Mouse (Mus musculus) small intestine, adult 2 months (tissue): ENCODE measurements around the gene Chd1. TPM values are rescaled to one million over a fixed set of nuclear protein-coding genes. Genes with fewer than 3 reads are reported as not detected.

Experiments
- H3K27ac ChIP-seq: fragments of 200-500 bp; 2 replicates; pipeline ENCODE4 v1.5.1; 2012; ENCODE audit warnings: low read depth, low read length, control low read depth, inconsistent platforms; ENCODE audit not compliant: insufficient read depth
- H3K27me3 ChIP-seq: fragments of 200-500 bp; 2 replicates; pipeline ENCODE4 v1.6.1; 2012; ENCODE audit warnings: mild to moderate bottlenecking, moderate library complexity, low read length, inconsistent platforms; ENCODE audit not compliant: control insufficient read depth, insufficient read depth
- H3K36me3 ChIP-seq: fragments of 200-500 bp; 2 replicates; pipeline ENCODE4 v1.6.1; 2012; ENCODE audit warnings: mild to moderate bottlenecking, low read length, control low read depth, inconsistent platforms; ENCODE audit not compliant: control insufficient read depth, insufficient read depth
- H3K4me1 ChIP-seq: fragments of 200-500 bp; 2 replicates; pipeline ENCODE4 v1.6.1; 2012; ENCODE audit warnings: low read length, inconsistent platforms, mixed read lengths; ENCODE audit not compliant: control insufficient read depth, insufficient read depth, insufficient read length
- H3K4me3 ChIP-seq: fragments of 200-500 bp; 2 replicates; pipeline ENCODE4 v1.5.1; 2012; ENCODE audit warnings: low read depth, mild to moderate bottlenecking, control low read depth, inconsistent platforms, low read length, moderate library complexity
- CTCF ChIP-seq: fragments of 200-500 bp; IDR thresholded peaks from 2 replicates; pipeline ENCODE4 v1.5.1; 2012; ENCODE audit warnings: low read depth, mild to moderate bottlenecking, control low read depth, inconsistent platforms, low read length, moderate library complexity, mixed read lengths; ENCODE audit not compliant: insufficient replicate concordance, insufficient read length; ENCODE audit errors: extremely low read depth
- POLR2A ChIP-seq: fragments of 200-500 bp; IDR thresholded peaks from 2 replicates; pipeline ENCODE4 v1.6.1; 2012; ENCODE audit warnings: low read depth, mild to moderate bottlenecking, control low read depth, inconsistent platforms, low read length, moderate library complexity
- WGBS: fragments of 180-500 bp; shearing (Covaris S2); methylation state at CpG from one replicate; pipeline ENCODE4 v1.1.7; 2018; 5-methylcytosine and 5-hydroxymethylcytosine counted together
- polyA plus RNA-seq: library from polyadenylated mRNA; depleted of rRNA; stranded (reverse); fragments of >200 nt; gene quantifications from 2 replicates; pipeline ENCODE4 v1.2.3, GENCODE M21; 2012

Gene Chd1
- polyA plus RNA-seq, 1 experiment: 15.6 TPM

- H3K36me3 ChIP-seq: no peaks in the 10 kb centered on the region
- no peak overlapping the region for H3K27ac ChIP-seq
- TF ChIP-seq CTCF (no peak), POLR2A (no peak)
- WGBS: 83% methylated on average over 5 of the region's 5 CpGs
- H3K27me3 ChIP-seq: no peaks in the 10 kb centered on the region
- no peak overlapping the region for H3K4me3 ChIP-seq
- peaks cover 3% of the 10 kb centered on the region; the same call in 1 of the 2 replicates for H3K4me1 ChIP-seq
Observed at GRCm38 (mm10) chr17:15686396-15686795, 18.4 kb upstream of the Chd1 start.

- H3K4me1 ChIP-seq: peaks cover 3% of the 10 kb centered on the region; the same call in 1 of the 2 replicates
- H3K36me3 ChIP-seq: no peaks in the 10 kb centered on the region
- 0 out of 2 replicates have a peak overlapping the region, but pooled peaks have one; percentile 8 for H3K27ac ChIP-seq
- no peaks in the 10 kb centered on the region for H3K27me3 ChIP-seq
- WGBS: 21% methylated on average over 1 of the region's 1 CpGs
- no peak overlapping the region for H3K4me3 ChIP-seq
- no peak for TF ChIP-seq POLR2A
- TF ChIP-seq CTCF: no peak
Observed at GRCm38 (mm10) chr17:15690304-15690703, 14.5 kb upstream of the Chd1 start.

GRCm38 (mm10) chr17:15695566-15695965, 9.2 kb upstream of the Chd1 start:
- Histone ChIP-seq H3K27me3 (no peaks in the 10 kb centered on the region), H3K36me3 (no peaks in the 10 kb centered on the region), H3K4me3 (no peak overlapping the region), H3K27ac (no peak overlapping the region), H3K4me1 (no peaks in the 10 kb centered on the region)
- TF ChIP-seq POLR2A: no peak
- TF ChIP-seq CTCF: no peak
- 76% methylated on average over 2 of the region's 2 CpGs for WGBS

- H3K36me3 ChIP-seq: no peaks in the 10 kb centered on the region
- TF ChIP-seq CTCF (no peak), POLR2A (no peak)
- H3K27me3 ChIP-seq: no peaks in the 10 kb centered on the region
- no peak overlapping the region for H3K4me3 ChIP-seq
- no peak overlapping the region for H3K27ac ChIP-seq
- WGBS: 75% methylated on average over 3 of the region's 3 CpGs
- no peaks in the 10 kb centered on the region for H3K4me1 ChIP-seq
Observed at GRCm38 (mm10) chr17:15698956-15699355, 5.8 kb upstream of the Chd1 start.

- H3K4me1 ChIP-seq: no peaks in the 10 kb centered on the region
- H3K36me3 ChIP-seq: no peaks in the 10 kb centered on the region
- no peak overlapping the region for H3K27ac ChIP-seq
- TF ChIP-seq CTCF (no peak), POLR2A (no peak)
- H3K4me3 ChIP-seq: no peak overlapping the region
- 90% methylated on average over 5 of the region's 5 CpGs for WGBS
- H3K27me3 ChIP-seq: no peaks in the 10 kb centered on the region
Observed at GRCm38 (mm10) chr17:15701505-15701904, 3.3 kb upstream of the Chd1 start.

GRCm38 (mm10) chr17:15704158-15704474, 651 bp upstream of the Chd1 start:
- no peaks in the 10 kb centered on the region for H3K27me3 ChIP-seq

GRCm38 (mm10) chr17:15705303-15706284, 827 bp downstream of the Chd1 start:
- Histone ChIP-seq H3K4me3 (peak overlapping the region; percentile 93), H3K36me3 (peaks cover 17% of the 10 kb centered on the region), H3K27ac (peak overlapping the region; percentile 99), H3K27me3 (no peaks in the 10 kb centered on the region), H3K4me1 (peaks cover 2% of the 10 kb centered on the region; the same call in 1 of the 2 replicates)
- WGBS: 1% methylated on average over 82 of the region's 89 CpGs
- TF ChIP-seq CTCF (peak; percentile 3; the same call in 1 of the 2 replicates), POLR2A (peak; percentile 43)

More at GRCm38 (mm10) chr17:15704158-15704474, 651 bp upstream of the Chd1 start:
- TF ChIP-seq CTCF: no peak
- no peak; the same call in 1 of the 2 replicates for TF ChIP-seq POLR2A
- Histone ChIP-seq H3K27ac (peak overlapping the region; percentile 99), H3K36me3 (peaks cover 8% of the 10 kb centered on the region; the same call in 1 of the 2 replicates), H3K4me3 (peak overlapping the region; percentile 93), H3K4me1 (peaks cover 2% of the 10 kb centered on the region; the same call in 1 of the 2 replicates)
- under 1% methylated on average over 12 of the region's 12 CpGs for WGBS
